Mouse (Mus musculus) erythroblast, adult 5-6 weeks (primary cell): ENCODE results near the gene Cbx4. TPM values are rescaled to one million over a fixed set of nuclear protein-coding genes. Genes with fewer than 3 reads are reported as not detected.

Experiments
- ATAC-seq: replicated peaks from 2 replicates; pipeline ENCODE4 v1.8.0; 2016; ENCODE audit warnings: moderate number of reproducible peaks, mild to moderate bottlenecking, moderate TSS enrichment, inconsistent platforms; ENCODE audit not compliant: poor library complexity, low FRiP score, severe bottlenecking
- total RNA-seq, 2 experiments: library from RNA; stranded (forward) in 1 of 2; stranded (reverse) in 1 of 2; fragments of 150-400 nt in 1 of 2; fragments of 200-764, 138-1000 nt in 1 of 2; gene quantifications; 2 replicates each; pipeline versions ENCODE4 v1.2.3 to v1.2.4; 2015 to 2017; ENCODE audit warnings: low replicate concordance in 2 of 2

Gene Cbx4
- total RNA-seq, 2 experiments from 2014 or later = 4.8 to 9.4 TPM

GRCm38 (mm10) chr11:119033874-119034558, 52.0 kb downstream of the Cbx4 start:
- no peak for ATAC-seq

Other genes with a start within 250 kb of the Cbx4 start
- not detected in 2 replicates for gene Rbfox3, start 174.6 kb downstream of the Cbx4 start, total RNA-seq (2015; ENCODE audit: low replicate concordance)
- gene Rbfox3, start 174.6 kb downstream of the Cbx4 start, total RNA-seq (2017; ENCODE audit: low replicate concordance) = not detected in 2 replicates
- gene Enpp7, start 98.0 kb downstream of the Cbx4 start, total RNA-seq (2015; ENCODE audit: low replicate concordance) = not detected in 2 replicates
- gene Enpp7, start 98.0 kb downstream of the Cbx4 start, total RNA-seq (2017; ENCODE audit: low replicate concordance) = not detected in 2 replicates
- gene Cbx2, start 63.3 kb downstream of the Cbx4 start, total RNA-seq (2015; ENCODE audit: low replicate concordance) = 0.19 and 0.42 TPM in 2 replicates
- gene Cbx2, start 63.3 kb downstream of the Cbx4 start, total RNA-seq (2017; ENCODE audit: low replicate concordance) = not detected in 2 replicates
- gene Cbx8, start 45.3 kb downstream of the Cbx4 start, total RNA-seq (2015; ENCODE audit: low replicate concordance) = 0.38 and 0.42 TPM in 2 replicates
- gene Cbx8, start 45.3 kb downstream of the Cbx4 start, total RNA-seq (2017; ENCODE audit: low replicate concordance) = 0.70 and 1.4 TPM in 2 replicates
- 0.38 TPM in 1 of 2 replicates, not detected in the other for gene Tbc1d16, start 142.3 kb upstream of the Cbx4 start, total RNA-seq (2015; ENCODE audit: low replicate concordance)
- 0.09 and 0.42 TPM in 2 replicates for gene Tbc1d16, start 142.3 kb upstream of the Cbx4 start, total RNA-seq (2017; ENCODE audit: low replicate concordance)
- not detected in 2 replicates for gene Ccdc40, start 142.4 kb upstream of the Cbx4 start, total RNA-seq (2015; ENCODE audit: low replicate concordance)
- gene Ccdc40, start 142.4 kb upstream of the Cbx4 start, total RNA-seq (2017; ENCODE audit: low replicate concordance) = 0.56 and 1.5 TPM in 2 replicates
- 4.6 and 10.6 TPM in 2 replicates for gene Gaa, start 181.7 kb upstream of the Cbx4 start, total RNA-seq (2015; ENCODE audit: low replicate concordance)
- 5.5 and 7.1 TPM in 2 replicates for gene Gaa, start 181.7 kb upstream of the Cbx4 start, total RNA-seq (2017; ENCODE audit: low replicate concordance)
- 71.5 and 81.1 TPM in 2 replicates for gene Eif4a3, start 213.9 kb upstream of the Cbx4 start, total RNA-seq (2015; ENCODE audit: low replicate concordance)
- gene Eif4a3, start 213.9 kb upstream of the Cbx4 start, total RNA-seq (2017; ENCODE audit: low replicate concordance) = 44.6 and 45.7 TPM in 2 replicates
- gene Card14, start 221.5 kb upstream of the Cbx4 start, total RNA-seq (2015; ENCODE audit: low replicate concordance) = not detected in 2 replicates
- not detected in 2 replicates for gene Card14, start 221.5 kb upstream of the Cbx4 start, total RNA-seq (2017; ENCODE audit: low replicate concordance)